Mouse (Mus musculus) myocyte (in vitro differentiated cells): ENCODE results near the gene Hipk3. TPM values are rescaled to one million over a fixed set of nuclear protein-coding genes. Genes with fewer than 3 reads are reported as not detected.

ENCODE experiments used
- H3K27me3 ChIP-seq: one replicate; pipeline ENCODE4 v1.6.1; 2011; ENCODE audit not compliant: control insufficient read depth, insufficient read depth, insufficient read length
- H3K36me3 ChIP-seq: one replicate; pipeline ENCODE4 v1.6.1; 2011; ENCODE audit not compliant: control insufficient read depth, insufficient read depth
- H3K4me2 ChIP-seq: one replicate; pipeline ENCODE4 v1.6.1; 2011; ENCODE audit warnings: low read depth, control low read depth
- H3K4me3 ChIP-seq: one replicate; pipeline ENCODE4 v1.5.1; 2011; ENCODE audit warnings: mild to moderate bottlenecking, control low read depth, moderate library complexity
- H3K79me2 ChIP-seq: one replicate; pipeline ENCODE4 v1.6.1; 2011; ENCODE audit not compliant: control insufficient read depth, insufficient read depth
- H3ac ChIP-seq: one replicate; pipeline ENCODE4 v1.6.1; 2011; ENCODE audit not compliant: control insufficient read depth, insufficient read length
- CEBPB ChIP-seq: IDR thresholded peaks from 2 replicates; pipeline ENCODE4 v1.6.1; 2011; ENCODE audit warnings: mild to moderate bottlenecking, moderate library complexity; ENCODE audit not compliant: poor library complexity, insufficient read depth, severe bottlenecking
- E2F4 ChIP-seq: IDR thresholded peaks from one replicate; pipeline ENCODE4 v1.6.1; 2011; ENCODE audit warnings: mild to moderate bottlenecking, control low read depth, moderate library complexity; ENCODE audit not compliant: insufficient read depth
- MAX ChIP-seq: IDR thresholded peaks from one replicate; pipeline ENCODE4 v1.6.1; 2011; ENCODE audit warnings: low read depth, mild to moderate bottlenecking, control low read depth
- MYOD1 ChIP-seq, 3 experiments: IDR thresholded peaks; one replicate each; pipeline ENCODE4 v1.6.1; 2011; ENCODE audit warnings: control low read depth in 2 of 3, low read depth in 2 of 3, mild to moderate bottlenecking in 2 of 3, moderate library complexity in 1 of 3; ENCODE audit not compliant: insufficient read length in 2 of 3, control insufficient read depth in 1 of 3
- MYOG ChIP-seq, 3 experiments: IDR thresholded peaks; one replicate each; pipeline ENCODE4 v1.6.1; 2011; ENCODE audit warnings: control low read depth in 2 of 3, low read depth in 2 of 3, mild to moderate bottlenecking in 2 of 3; ENCODE audit not compliant: insufficient read length in 2 of 3, control insufficient read depth in 1 of 3, insufficient read depth in 1 of 3
- POLR2A ChIP-seq: IDR thresholded peaks from one replicate; pipeline ENCODE4 v1.6.1; 2011; ENCODE audit warnings: low read depth, mild to moderate bottlenecking, control low read depth, moderate library complexity; ENCODE audit not compliant: insufficient read length
- POLR2AphosphoS2 ChIP-seq: IDR thresholded peaks from one replicate; pipeline ENCODE4 v1.6.1; 2011; ENCODE audit warnings: low read depth, control low read depth; ENCODE audit not compliant: insufficient read length
- REST ChIP-seq: IDR thresholded peaks from one replicate; pipeline ENCODE4 v1.6.1; 2011; ENCODE audit warnings: mild to moderate bottlenecking, control low read depth, moderate library complexity; ENCODE audit not compliant: insufficient read depth, insufficient read length
- SRF ChIP-seq: IDR thresholded peaks from one replicate; pipeline ENCODE4 v1.6.1; 2011; ENCODE audit warnings: low read depth; ENCODE audit not compliant: control insufficient read depth, insufficient read length
- TCF12 ChIP-seq: IDR thresholded peaks from one replicate; pipeline ENCODE4 v1.6.1; 2011; ENCODE audit warnings: mild to moderate bottlenecking, control low read depth; ENCODE audit not compliant: poor library complexity, insufficient read depth, severe bottlenecking
- TCF3 ChIP-seq: IDR thresholded peaks from one replicate; pipeline ENCODE4 v1.6.1; 2011; ENCODE audit warnings: low read depth, control low read depth; ENCODE audit not compliant: insufficient read length
- USF1 ChIP-seq: IDR thresholded peaks from one replicate; pipeline ENCODE4 v1.6.1; 2011; ENCODE audit warnings: low read depth, mild to moderate bottlenecking, control low read depth, moderate library complexity
- polyA plus RNA-seq: library from polyadenylated mRNA; unstranded; fragments of >200 nt; fragmentation: generic; extraction: Trizol; gene quantifications from one replicate; pipeline ENCODE4 v1.2.1, GENCODE M21; 2012; ENCODE audit warnings: missing spikeins

The Hipk3 gene
- polyA plus RNA-seq, 1 experiment = 14.3 TPM

DNA sequence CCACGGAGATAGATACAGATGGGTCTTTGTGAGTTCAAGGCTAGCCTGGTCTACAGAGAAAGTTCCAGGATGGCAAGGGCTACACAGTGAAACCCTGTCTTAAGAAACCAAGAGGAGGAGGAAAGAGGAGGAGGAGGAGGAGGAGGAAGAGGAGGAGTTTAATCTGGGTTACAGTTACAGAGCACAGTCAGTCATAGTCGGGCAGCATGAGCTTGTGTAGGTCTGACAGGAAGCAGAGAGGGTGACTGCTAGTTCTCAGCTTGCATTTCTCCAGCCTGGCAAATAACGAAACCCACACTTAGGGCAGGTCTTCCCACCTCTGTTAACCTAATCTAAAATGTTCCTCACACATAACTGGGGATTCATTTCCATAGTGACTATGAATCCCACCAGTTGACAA lies 32.3 kb upstream of the Hipk3 start:
- Histone ChIP-seq H3K27me3 (no peaks in the 10 kb centered on the region), H3K79me2 (no peaks in the 10 kb centered on the region), H3K4me3 (no peak overlapping the region), H3ac (no peak overlapping the region), H3K36me3 (no peaks in the 10 kb centered on the region), H3K4me2 (no peak overlapping the region)
- no peak for TF ChIP-seq MAX
- no peak for TF ChIP-seq REST
- TF ChIP-seq SRF = no peak
- no peak for TF ChIP-seq TCF3
- no peak for TF ChIP-seq POLR2AphosphoS2
- TF ChIP-seq USF1 = no peak
- no peak for TF ChIP-seq CEBPB
- TF ChIP-seq TCF12 = no peak
- TF ChIP-seq POLR2A = no peak
- no peak for TF ChIP-seq MYOG (IDR thresholded peaks at IDR 0.05; ENCODE audit: control insufficient read depth in 1 of 3, insufficient read depth in 1 of 3, insufficient read length in 2 of 3, low read depth in 2 of 3)
- no peak for TF ChIP-seq E2F4
- TF ChIP-seq MYOD1 (IDR thresholded peaks at IDR 0.05; ENCODE audit: control insufficient read depth in 1 of 3, insufficient read length in 2 of 3, low read depth in 2 of 3) = no peak

DNA sequence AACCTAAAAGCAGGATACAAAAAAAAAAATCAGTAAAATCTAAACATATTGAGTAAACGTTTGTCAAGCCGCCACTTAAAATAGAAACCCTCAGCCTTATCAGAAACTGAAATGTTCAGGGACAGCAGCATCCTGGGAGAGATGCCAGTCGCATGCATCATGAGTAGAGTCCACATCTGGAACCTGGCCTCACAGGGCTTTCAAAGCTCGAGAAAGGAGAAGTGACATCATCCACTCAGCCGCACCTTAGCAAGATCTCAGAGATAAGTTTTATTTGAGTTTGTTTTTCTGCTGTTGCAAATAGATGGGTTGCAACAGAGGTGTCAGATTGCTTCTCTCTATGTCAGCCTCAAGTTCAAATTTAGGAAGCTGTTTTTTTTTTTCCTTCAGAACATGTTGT lies 31.3 kb upstream of the Hipk3 start:
- peak overlapping the region; percentile 27 for H3K4me2 ChIP-seq
- H3K79me2 ChIP-seq = no peaks in the 10 kb centered on the region
- H3ac ChIP-seq = no peak overlapping the region
- no peaks in the 10 kb centered on the region for H3K27me3 ChIP-seq
- no peak overlapping the region for H3K4me3 ChIP-seq
- TF ChIP-seq MYOD1 (IDR thresholded peaks at IDR 0.05; ENCODE audit: control insufficient read depth in 1 of 3, insufficient read length in 2 of 3, low read depth in 2 of 3) (no peak), E2F4 (no peak), CEBPB (peak; percentile 69; the same call in 1 of the 2 replicates), MAX (no peak), POLR2A (no peak), POLR2AphosphoS2 (no peak)
- H3K36me3 ChIP-seq = no peaks in the 10 kb centered on the region

DNA sequence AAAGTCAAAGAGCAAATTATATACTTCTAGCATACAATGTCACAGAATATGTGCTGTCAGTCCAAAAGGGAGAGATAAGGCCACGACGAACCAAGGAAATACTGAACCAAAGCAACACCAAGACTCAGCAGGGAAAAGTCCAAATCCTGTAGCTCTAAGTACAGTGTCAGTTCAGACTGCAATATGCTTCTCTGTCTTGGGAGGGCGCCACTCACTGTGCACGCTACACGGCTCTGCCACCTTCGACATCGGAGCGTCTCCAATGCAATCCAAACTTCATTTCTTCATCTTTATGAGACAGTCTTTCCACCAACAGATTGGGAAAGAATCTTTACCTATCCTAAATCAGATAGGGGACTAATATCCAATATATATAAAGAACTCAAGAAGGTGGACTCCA lies 17.4 kb upstream of the Hipk3 start:
- Histone ChIP-seq H3K79me2 (no peaks in the 10 kb centered on the region), H3K4me2 (no peak overlapping the region), H3K27me3 (no peaks in the 10 kb centered on the region), H3ac (no peak overlapping the region), H3K4me3 (no peak overlapping the region), H3K36me3 (no peaks in the 10 kb centered on the region)
- no peak for TF ChIP-seq SRF
- TF ChIP-seq POLR2AphosphoS2 = no peak
- no peak for TF ChIP-seq TCF3
- no peak for TF ChIP-seq CEBPB
- TF ChIP-seq POLR2A = no peak
- TF ChIP-seq REST = no peak
- no peak for TF ChIP-seq MAX
- no peak for TF ChIP-seq TCF12

DNA sequence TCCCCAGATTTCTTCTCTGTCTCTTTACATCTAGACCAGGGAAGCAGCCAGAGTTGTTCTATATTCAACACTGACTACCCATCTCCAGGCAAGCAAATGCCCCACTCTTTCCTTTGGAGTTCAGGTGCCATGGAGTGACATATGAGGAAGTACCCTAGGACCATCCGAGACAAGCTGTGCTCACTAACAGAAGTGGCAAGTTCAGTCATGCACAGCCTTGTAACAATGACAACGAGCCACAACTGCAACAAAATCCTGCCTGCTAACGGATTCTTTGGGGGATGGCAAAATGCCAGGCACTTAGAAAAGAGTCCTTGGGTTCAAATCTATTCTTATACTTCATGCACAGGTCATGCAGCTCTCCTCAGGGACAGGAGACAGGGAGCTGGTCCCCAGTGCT lies 8.1 kb upstream of the Hipk3 start:
- no peak overlapping the region for H3K4me2 ChIP-seq
- no peaks in the 10 kb centered on the region for H3K36me3 ChIP-seq
- TF ChIP-seq E2F4 = no peak
- no peak for TF ChIP-seq MYOG (IDR thresholded peaks at IDR 0.05; ENCODE audit: control insufficient read depth in 1 of 3, insufficient read depth in 1 of 3, insufficient read length in 2 of 3, low read depth in 2 of 3)
- TF ChIP-seq CEBPB = no peak
- no peak for TF ChIP-seq POLR2A
- no peak for TF ChIP-seq MYOD1 (IDR thresholded peaks at IDR 0.05; ENCODE audit: control insufficient read depth in 1 of 3, insufficient read length in 2 of 3, low read depth in 2 of 3)
- no peak for TF ChIP-seq MAX
- TF ChIP-seq TCF12 = no peak
- no peak for TF ChIP-seq USF1
- TF ChIP-seq POLR2AphosphoS2 = no peak
- H3K27me3 ChIP-seq = no peaks in the 10 kb centered on the region
- H3ac ChIP-seq = no peak overlapping the region
- no peaks in the 10 kb centered on the region for H3K79me2 ChIP-seq
- H3K4me3 ChIP-seq = no peak overlapping the region

DNA sequence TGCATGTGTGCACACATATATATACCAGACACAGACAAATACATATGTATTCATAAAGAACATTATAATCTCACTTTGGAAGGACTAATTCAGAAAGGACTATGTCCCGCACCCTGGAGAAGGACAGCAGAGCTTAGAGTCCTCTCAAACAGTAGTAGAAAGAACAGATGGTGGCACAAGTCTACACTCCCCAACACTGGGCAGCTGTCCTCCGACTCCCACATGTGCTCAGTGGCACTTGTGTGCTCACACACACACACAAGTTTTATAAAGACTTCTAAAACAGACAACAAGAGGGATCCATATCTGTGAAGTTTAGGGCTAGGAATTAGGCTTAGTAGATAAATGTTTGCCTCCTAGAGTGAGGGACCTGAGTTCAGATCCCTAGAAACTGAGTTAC lies 6.8 kb upstream of the Hipk3 start:
- Histone ChIP-seq H3K27me3 (no peaks in the 10 kb centered on the region), H3K79me2 (no peaks in the 10 kb centered on the region), H3K4me3 (no peak overlapping the region), H3K36me3 (no peaks in the 10 kb centered on the region), H3K4me2 (no peak overlapping the region), H3ac (no peak overlapping the region)
- TF ChIP-seq MYOG (IDR thresholded peaks at IDR 0.05; ENCODE audit: control insufficient read depth in 1 of 3, insufficient read depth in 1 of 3, insufficient read length in 2 of 3, low read depth in 2 of 3) = peak in 2 of 3 experiments; percentile 30 to 63
- no peak for TF ChIP-seq TCF12
- peak in 2 of 3 experiments; percentile 53 to 70 for TF ChIP-seq MYOD1 (IDR thresholded peaks at IDR 0.05; ENCODE audit: control insufficient read depth in 1 of 3, insufficient read length in 2 of 3, low read depth in 2 of 3)
